Mouse (Mus musculus) myocyte (in vitro differentiated cells): ENCODE data around the gene Defb25. TPM values are rescaled to one million over a fixed set of nuclear protein-coding genes. Genes with fewer than 3 reads are reported as not detected.

Source experiments
- H3K27me3 ChIP-seq: one replicate; pipeline ENCODE4 v1.6.1; 2011; ENCODE audit not compliant: control insufficient read depth, insufficient read depth, insufficient read length
- H3K36me3 ChIP-seq: one replicate; pipeline ENCODE4 v1.6.1; 2011; ENCODE audit not compliant: control insufficient read depth, insufficient read depth
- H3K4me2 ChIP-seq: one replicate; pipeline ENCODE4 v1.6.1; 2011; ENCODE audit warnings: low read depth, control low read depth
- H3K4me3 ChIP-seq: one replicate; pipeline ENCODE4 v1.5.1; 2011; ENCODE audit warnings: mild to moderate bottlenecking, control low read depth, moderate library complexity
- H3K79me2 ChIP-seq: one replicate; pipeline ENCODE4 v1.6.1; 2011; ENCODE audit not compliant: control insufficient read depth, insufficient read depth
- H3ac ChIP-seq: one replicate; pipeline ENCODE4 v1.6.1; 2011; ENCODE audit not compliant: control insufficient read depth, insufficient read length
- E2F4 ChIP-seq: IDR thresholded peaks from one replicate; pipeline ENCODE4 v1.6.1; 2011; ENCODE audit warnings: mild to moderate bottlenecking, control low read depth, moderate library complexity; ENCODE audit not compliant: insufficient read depth
- MAX ChIP-seq: IDR thresholded peaks from one replicate; pipeline ENCODE4 v1.6.1; 2011; ENCODE audit warnings: low read depth, mild to moderate bottlenecking, control low read depth
- MYOD1 ChIP-seq, 3 experiments: IDR thresholded peaks; one replicate each; pipeline ENCODE4 v1.6.1; 2011; ENCODE audit warnings: control low read depth in 2 of 3, low read depth in 2 of 3, mild to moderate bottlenecking in 2 of 3, moderate library complexity in 1 of 3; ENCODE audit not compliant: insufficient read length in 2 of 3, control insufficient read depth in 1 of 3
- MYOG ChIP-seq, 3 experiments: IDR thresholded peaks; one replicate each; pipeline ENCODE4 v1.6.1; 2011; ENCODE audit warnings: control low read depth in 2 of 3, low read depth in 2 of 3, mild to moderate bottlenecking in 2 of 3; ENCODE audit not compliant: insufficient read length in 2 of 3, control insufficient read depth in 1 of 3, insufficient read depth in 1 of 3
- POLR2A ChIP-seq: IDR thresholded peaks from one replicate; pipeline ENCODE4 v1.6.1; 2011; ENCODE audit warnings: low read depth, mild to moderate bottlenecking, control low read depth, moderate library complexity; ENCODE audit not compliant: insufficient read length
- POLR2AphosphoS2 ChIP-seq: IDR thresholded peaks from one replicate; pipeline ENCODE4 v1.6.1; 2011; ENCODE audit warnings: low read depth, control low read depth; ENCODE audit not compliant: insufficient read length
- REST ChIP-seq: IDR thresholded peaks from one replicate; pipeline ENCODE4 v1.6.1; 2011; ENCODE audit warnings: mild to moderate bottlenecking, control low read depth, moderate library complexity; ENCODE audit not compliant: insufficient read depth, insufficient read length
- SRF ChIP-seq: IDR thresholded peaks from one replicate; pipeline ENCODE4 v1.6.1; 2011; ENCODE audit warnings: low read depth; ENCODE audit not compliant: control insufficient read depth, insufficient read length
- TCF12 ChIP-seq: IDR thresholded peaks from one replicate; pipeline ENCODE4 v1.6.1; 2011; ENCODE audit warnings: mild to moderate bottlenecking, control low read depth; ENCODE audit not compliant: poor library complexity, insufficient read depth, severe bottlenecking
- TCF3 ChIP-seq: IDR thresholded peaks from one replicate; pipeline ENCODE4 v1.6.1; 2011; ENCODE audit warnings: low read depth, control low read depth; ENCODE audit not compliant: insufficient read length
- USF1 ChIP-seq: IDR thresholded peaks from one replicate; pipeline ENCODE4 v1.6.1; 2011; ENCODE audit warnings: low read depth, mild to moderate bottlenecking, control low read depth, moderate library complexity
- polyA plus RNA-seq: library from polyadenylated mRNA; unstranded; fragments of >200 nt; fragmentation: generic; extraction: Trizol; gene quantifications from one replicate; pipeline ENCODE4 v1.2.1, GENCODE M21; 2012; ENCODE audit warnings: missing spikeins

The Defb25 gene
- polyA plus RNA-seq, 1 experiment, result 8.8 TPM

- H3K4me2 ChIP-seq, result peak overlapping the region; percentile 78
- no peak overlapping the region for H3K4me3 ChIP-seq
- no peak overlapping the region for H3ac ChIP-seq
- TF ChIP-seq REST (no peak), MAX (no peak), POLR2A (no peak), SRF (no peak), TCF3 (no peak), E2F4 (no peak), MYOD1 (IDR thresholded peaks at IDR 0.05; ENCODE audit: control insufficient read depth in 1 of 3, insufficient read length in 2 of 3, low read depth in 2 of 3) (peak in 1 of 3 experiments; percentile 6)
- no peaks in the 10 kb centered on the region for H3K79me2 ChIP-seq
- H3K27me3 ChIP-seq, result no peaks in the 10 kb centered on the region
- no peaks in the 10 kb centered on the region for H3K36me3 ChIP-seq
Measured at GRCm38 (mm10) chr2:152653874-152654715, 31.2 kb upstream of the Defb25 start.

GRCm38 (mm10) chr2:152652901-152653620, 30.2 kb upstream of the Defb25 start:
- no peaks in the 10 kb centered on the region for H3K79me2 ChIP-seq
- H3K27me3 ChIP-seq, result no peaks in the 10 kb centered on the region
- no peak overlapping the region for H3K4me3 ChIP-seq
- H3ac ChIP-seq, result no peak overlapping the region
- H3K4me2 ChIP-seq, result peak overlapping the region; percentile 78
- no peaks in the 10 kb centered on the region for H3K36me3 ChIP-seq
- TF ChIP-seq MYOG (IDR thresholded peaks at IDR 0.05; ENCODE audit: control insufficient read depth in 1 of 3, insufficient read depth in 1 of 3, insufficient read length in 2 of 3, low read depth in 2 of 3) (peak in 2 of 3 experiments; percentile 3 to 47), POLR2AphosphoS2 (no peak), POLR2A (no peak)

GRCm38 (mm10) chr2:152639406-152640113, 16.7 kb upstream of the Defb25 start:
- TF ChIP-seq MYOD1 (IDR thresholded peaks at IDR 0.05; ENCODE audit: control insufficient read depth in 1 of 3, insufficient read length in 2 of 3, low read depth in 2 of 3) (peak in 1 of 3 experiments; percentile 40), TCF12 (no peak), POLR2AphosphoS2 (peak; percentile 23), MAX (no peak), MYOG (IDR thresholded peaks at IDR 0.05; ENCODE audit: control insufficient read depth in 1 of 3, insufficient read depth in 1 of 3, insufficient read length in 2 of 3, low read depth in 2 of 3) (peak in 1 of 3 experiments; percentile 11)

GRCm38 (mm10) chr2:152638865-152639264, 16.0 kb upstream of the Defb25 start:
- Histone ChIP-seq H3K4me3 (no peak overlapping the region), H3K27me3 (no peaks in the 10 kb centered on the region), H3K36me3 (no peaks in the 10 kb centered on the region), H3ac (no peak overlapping the region), H3K4me2 (no peak overlapping the region), H3K79me2 (no peaks in the 10 kb centered on the region)
- TF ChIP-seq TCF3, result no peak
- no peak for TF ChIP-seq POLR2A
- no peak for TF ChIP-seq MYOD1 (IDR thresholded peaks at IDR 0.05; ENCODE audit: control insufficient read depth in 1 of 3, insufficient read length in 2 of 3, low read depth in 2 of 3)

More at GRCm38 (mm10) chr2:152639406-152640113, 16.7 kb upstream of the Defb25 start:
- Histone ChIP-seq H3K27me3 (no peaks in the 10 kb centered on the region), H3K4me3 (no peak overlapping the region), H3K36me3 (no peaks in the 10 kb centered on the region), H3K79me2 (no peaks in the 10 kb centered on the region), H3ac (no peak overlapping the region), H3K4me2 (peak overlapping the region; percentile 48)

- Histone ChIP-seq H3ac (no peak overlapping the region), H3K79me2 (no peaks in the 10 kb centered on the region), H3K36me3 (no peaks in the 10 kb centered on the region), H3K4me2 (peak overlapping the region; percentile 85), H3K27me3 (no peaks in the 10 kb centered on the region), H3K4me3 (peak overlapping the region; percentile 19)
- TF ChIP-seq TCF12, result no peak
- TF ChIP-seq USF1, result no peak
- TF ChIP-seq POLR2AphosphoS2, result peak; percentile 2
Measured at GRCm38 (mm10) chr2:152637381-152637780, 14.5 kb upstream of the Defb25 start.

- peak overlapping the region; percentile 85 for H3K4me2 ChIP-seq
- no peaks in the 10 kb centered on the region for H3K27me3 ChIP-seq
- H3K36me3 ChIP-seq, result no peaks in the 10 kb centered on the region
- peak overlapping the region; percentile 19 for H3K4me3 ChIP-seq
- H3K79me2 ChIP-seq, result no peaks in the 10 kb centered on the region
- no peak overlapping the region for H3ac ChIP-seq
- TF ChIP-seq MYOD1 (IDR thresholded peaks at IDR 0.05; ENCODE audit: control insufficient read depth in 1 of 3, insufficient read length in 2 of 3, low read depth in 2 of 3), result no peak
- peak; percentile 67 for TF ChIP-seq POLR2AphosphoS2
Measured at GRCm38 (mm10) chr2:152637006-152637322, 14.1 kb upstream of the Defb25 start.
